Mouse (Mus musculus) spleen, postnatal 14 days (tissue): Measurements from ENCODE around the gene Ercc5.

Experiments
- DNase-seq, 2 experiments: peaks; one replicate each; pipeline ENCODE4 v3.0.0; 2021 to 2022; ENCODE audit warnings: low spot score in 2 of 2

Gene Ercc5

DNA sequence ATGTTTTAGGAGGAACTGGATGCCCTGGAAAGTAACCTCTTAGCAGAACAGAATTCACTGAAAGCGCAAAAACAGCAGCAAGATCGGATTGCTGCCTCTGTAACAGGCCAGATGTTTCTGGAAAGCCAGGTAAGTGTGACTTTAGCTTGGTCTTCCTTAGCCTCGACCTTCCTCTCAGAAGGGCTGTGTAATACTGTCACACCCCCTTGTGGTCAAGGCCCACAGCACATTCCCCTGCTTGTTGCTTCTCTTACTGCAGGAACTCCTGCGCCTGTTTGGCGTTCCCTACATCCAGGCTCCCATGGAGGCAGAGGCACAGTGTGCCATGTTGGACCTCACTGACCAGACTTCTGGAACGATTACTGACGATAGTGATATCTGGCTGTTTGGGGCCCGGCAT lies 26.4 kb downstream of the Ercc5 start:
- DNase-seq: no peak

DNA sequence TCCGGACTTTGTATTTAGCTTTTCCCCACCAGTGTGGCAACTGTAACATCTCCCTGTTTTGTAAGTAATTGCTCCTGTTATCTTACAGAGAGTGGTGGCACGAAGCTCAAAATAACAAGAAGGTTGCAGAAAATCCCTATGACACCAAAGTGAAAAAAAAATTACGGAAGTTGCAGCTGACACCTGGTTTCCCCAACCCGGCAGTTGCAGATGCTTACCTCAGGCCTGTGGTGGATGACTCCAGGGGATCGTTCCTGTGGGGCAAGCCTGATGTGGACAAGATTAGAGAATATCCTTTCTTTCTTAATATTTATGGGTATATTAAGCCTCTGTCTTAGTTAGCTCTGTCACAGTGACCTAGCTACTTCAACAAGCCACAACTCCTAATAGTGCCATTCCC lies 30.5 kb downstream of the Ercc5 start:
- no peak for DNase-seq

GRCm38 (mm10) chr1:44186396-44186795 lies 38.9 kb downstream of the Ercc5 start:
- DNase-seq: no peak

GRCm38 (mm10) chr1:44198273-44199171 lies 51.0 kb downstream of the Ercc5 start:
- no peak for DNase-seq

- DNase-seq: no peak
Observed at GRCm38 (mm10) chr1:44202876-44203275, 55.3 kb downstream of the Ercc5 start.

- DNase-seq: no peak
Observed at GRCm38 (mm10) chr1:44214443-44214842, 66.9 kb downstream of the Ercc5 start.

GRCm38 (mm10) chr1:44216352-44217116 lies 69.0 kb downstream of the Ercc5 start:
- DNase-seq: no peak

- DNase-seq: no peak
Observed at GRCm38 (mm10) chr1:44217118-44217517, 69.6 kb downstream of the Ercc5 start.

- no peak for DNase-seq
Observed at GRCm38 (mm10) chr1:44218876-44219275, 71.3 kb downstream of the Ercc5 start, which contains the start of gene Mettl21e. Gene Mettl21e (minus strand): TSS chr1:44218961.

DNA sequence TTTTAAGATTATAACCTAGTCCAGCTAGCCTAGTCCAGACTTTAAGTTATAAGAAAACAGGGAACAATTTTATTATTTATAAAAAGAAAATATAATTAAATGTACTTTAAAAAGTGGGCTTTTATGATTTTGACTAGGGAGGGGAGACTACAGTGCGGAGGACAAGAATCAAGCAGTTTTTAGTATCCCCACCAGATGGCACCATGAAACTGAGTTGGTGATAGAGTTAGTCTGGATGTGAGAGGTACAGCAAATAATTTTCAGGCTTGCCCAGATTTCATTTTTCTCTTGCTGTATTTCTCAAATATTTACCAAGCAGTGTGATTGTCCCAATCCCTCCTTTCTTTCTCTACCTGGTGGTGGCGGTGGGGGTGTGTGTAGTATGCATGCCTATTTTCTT lies 81.5 kb downstream of the Ercc5 start:
- DNase-seq: no peak
